Mouse (Mus musculus): ENCODE data around the gene Ampd3.

DNA sequence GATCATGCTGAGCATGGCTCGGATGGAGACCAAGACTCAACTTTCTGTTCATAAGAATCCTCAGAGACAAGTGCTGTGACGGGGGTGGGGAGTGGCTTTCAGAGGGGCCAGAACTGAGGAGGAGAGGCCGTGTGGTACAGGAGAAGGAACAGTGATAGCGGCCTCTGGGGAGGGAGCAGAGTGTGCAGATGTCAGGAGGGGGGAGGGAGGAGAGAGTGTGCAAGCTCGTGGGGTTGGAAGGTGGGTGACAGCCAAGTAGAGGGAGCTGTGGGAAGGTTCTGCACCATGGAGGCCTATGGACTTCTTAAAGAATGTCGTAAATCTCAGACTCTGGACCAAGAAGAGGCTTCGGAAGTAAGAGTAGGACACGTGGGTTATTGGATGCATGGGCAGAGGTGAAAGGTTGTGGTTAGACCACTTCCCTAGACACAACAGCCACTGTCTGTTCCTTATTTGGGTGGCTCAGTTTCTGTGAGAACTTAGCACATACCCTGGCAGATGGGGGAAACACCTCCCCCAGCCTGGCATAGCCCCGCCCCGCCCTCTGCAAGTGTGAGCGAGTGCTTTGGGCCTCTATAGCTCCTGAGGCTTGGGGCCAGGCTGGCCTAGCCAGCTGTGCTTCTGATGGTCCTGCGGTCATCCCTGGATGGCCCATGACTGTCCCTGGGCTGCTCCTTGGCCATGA is 28.5 kb downstream of the Ampd3 start:
- TF ChIP-seq CTCF (IDR thresholded peaks at IDR 0.05; ENCODE audit: extremely low read depth, insufficient read length, insufficient replicate concordance, low read depth, low read length) = no peak
- no peak for TF ChIP-seq POLR2A (IDR thresholded peaks at IDR 0.05; ENCODE audit: low read depth, low read length)

Measured in small intestine, adult 2 months (tissue).